Mouse (Mus musculus) small intestine, adult 10 weeks (tissue): ENCODE results near the gene Olfr485. TPM values are rescaled to one million over a fixed set of nuclear protein-coding genes. Genes with fewer than 3 reads are reported as not detected.

Experiments used
- polyA plus RNA-seq: library from polyadenylated mRNA; stranded (reverse); fragments of 350-450 nt; fragmentation: Illumina TruSeq; extraction: RNeasy Lipid Tissue Mini Kit (QIAGEN cat#74804); gene quantifications from one replicate; pipeline ENCODE4 v1.2.3, GENCODE M21; 2014; ENCODE audit warnings: low replicate concordance

Olfr485 gene
- not detected for polyA plus RNA-seq

GRCm38 (mm10) chr7:108159771-108160170 is at the start of gene Olfr485:
Olfr485 (minus strand) TSS chr7:108159871.

GRCm38 (mm10) chr7:108172642-108173041 is 13.0 kb upstream of the Olfr485 start, which contains the start of gene Olfr486:
Olfr486 (minus strand) TSS chr7:108172742.

GRCm38 (mm10) chr7:108127349-108127748 is 32.3 kb downstream of the Olfr485 start, which contains the start of gene Olfr484:
Olfr484 (minus strand) TSS chr7:108127449.

Other genes starting within 250 kb of the Olfr485 start
- gene Olfr473, start 229.4 kb downstream of the Olfr485 start, polyA plus RNA-seq, result not detected
- not detected for gene Olfr474, start 205.2 kb downstream of the Olfr485 start, polyA plus RNA-seq
- gene Olfr476, start 195.1 kb downstream of the Olfr485 start, polyA plus RNA-seq, result not detected
- gene Olfr477, start 173.2 kb downstream of the Olfr485 start, polyA plus RNA-seq, result not detected
- gene Olfr478, start 125.9 kb downstream of the Olfr485 start, polyA plus RNA-seq, result not detected
- gene Olfr479, start 109.2 kb downstream of the Olfr485 start, polyA plus RNA-seq, result not detected
- not detected for gene Olfr480, start 92.5 kb downstream of the Olfr485 start, polyA plus RNA-seq
- gene Olfr481, start 80.0 kb downstream of the Olfr485 start, polyA plus RNA-seq, result not detected
- gene Olfr482, start 62.3 kb downstream of the Olfr485 start, polyA plus RNA-seq, result not detected
- gene Olfr483, start 59.0 kb downstream of the Olfr485 start, polyA plus RNA-seq, result not detected
- gene Olfr484, start 32.4 kb downstream of the Olfr485 start, polyA plus RNA-seq, result not detected
- gene Olfr486, start 12.9 kb upstream of the Olfr485 start, polyA plus RNA-seq, result not detected
- gene Olfr487, start 54.8 kb upstream of the Olfr485 start, polyA plus RNA-seq, result not detected
- gene Olfr488, start 98.5 kb upstream of the Olfr485 start, polyA plus RNA-seq, result not detected
- gene Olfr490, start 129.1 kb upstream of the Olfr485 start, polyA plus RNA-seq, result not detected
- gene Olfr491, start 153.6 kb upstream of the Olfr485 start, polyA plus RNA-seq, result not detected
- not detected for gene Olfr492, start 163.8 kb upstream of the Olfr485 start, polyA plus RNA-seq
- gene Olfr493, start 187.1 kb upstream of the Olfr485 start, polyA plus RNA-seq, result not detected
- not detected for gene Olfr494, start 205.5 kb upstream of the Olfr485 start, polyA plus RNA-seq
- gene Olfr495, start 233.3 kb upstream of the Olfr485 start, polyA plus RNA-seq, result not detected